Mouse (Mus musculus) T-cell, adult 66 days (primary cell): ENCODE data around the gene Cbx5. TPM values are rescaled to one million over a fixed set of nuclear protein-coding genes. Genes with fewer than 3 reads are reported as not detected.

Source experiments
- total RNA-seq, 2 experiments: library from RNA; stranded (reverse); gene quantifications; 3 replicates in 1 of 2; 4 replicates in 1 of 2; pipeline ENCODE4 v1.2.4; 2023

Gene Cbx5
- total RNA-seq = 10 to 100 TPM; 25.8 to 31.2 TPM

GRCm38 (mm10) chr15:103239685-103240159 lies at the start of gene Cbx5:
Gene Cbx5 (minus strand): TSS chr15:103239816.

GRCm38 (mm10) chr15:103272419-103273279 lies 33.0 kb upstream of the Cbx5 start, which contains the start of gene Copz1:
Gene Copz1 (plus strand): TSS chr15:103272714.

GRCm38 (mm10) chr15:103257790-103258728 lies 18.4 kb upstream of the Cbx5 start, which contains the start of gene Nfe2:
Gene Nfe2 (minus strand): TSS chr15:103258403.

DNA sequence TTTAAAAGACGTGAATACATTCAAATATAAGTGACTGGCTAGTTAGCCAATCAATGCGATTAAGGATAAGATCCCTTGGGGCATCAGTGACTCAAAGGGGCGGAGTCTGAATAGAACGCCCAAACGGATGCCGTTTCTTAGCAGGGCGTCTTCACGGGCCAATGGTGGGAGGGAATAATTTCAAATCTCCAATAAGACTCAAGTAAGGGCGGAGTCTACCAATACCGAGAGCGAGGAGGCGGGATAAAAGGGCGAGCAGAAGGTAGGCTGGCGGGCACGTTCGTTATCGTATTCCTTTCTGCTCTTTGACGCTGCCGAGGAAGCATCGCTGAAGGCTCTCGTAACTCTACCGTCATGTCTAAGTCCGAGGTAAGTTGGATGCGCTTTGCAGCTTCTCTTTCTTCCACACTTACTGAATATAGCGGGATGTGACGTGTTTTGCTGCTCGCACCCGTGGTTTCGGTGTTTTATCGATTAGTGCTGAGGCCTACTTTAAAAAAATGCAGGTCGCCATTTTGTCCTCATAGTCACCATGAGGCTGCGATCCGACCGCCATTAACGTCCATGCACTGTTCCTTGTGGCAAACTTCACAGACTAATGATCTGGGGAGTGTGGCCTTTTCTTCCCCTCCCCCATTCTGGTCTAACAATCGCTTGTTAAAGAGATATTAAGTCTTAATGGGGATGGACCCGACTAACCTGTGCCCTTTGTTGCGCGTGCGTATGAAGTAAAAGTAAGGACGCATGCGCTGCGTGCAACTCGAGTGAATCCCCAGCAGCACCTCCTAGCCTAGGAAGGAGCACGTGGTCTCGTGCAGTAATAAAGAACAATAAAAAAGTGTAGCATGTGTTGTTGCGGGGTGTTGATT lies 778 bp upstream of the Cbx5 start, which contains the start of gene Hnrnpa1:
TSS of gene Hnrnpa1 (plus strand) at position 273 of the 869 bp plus-strand sequence.

DNA sequence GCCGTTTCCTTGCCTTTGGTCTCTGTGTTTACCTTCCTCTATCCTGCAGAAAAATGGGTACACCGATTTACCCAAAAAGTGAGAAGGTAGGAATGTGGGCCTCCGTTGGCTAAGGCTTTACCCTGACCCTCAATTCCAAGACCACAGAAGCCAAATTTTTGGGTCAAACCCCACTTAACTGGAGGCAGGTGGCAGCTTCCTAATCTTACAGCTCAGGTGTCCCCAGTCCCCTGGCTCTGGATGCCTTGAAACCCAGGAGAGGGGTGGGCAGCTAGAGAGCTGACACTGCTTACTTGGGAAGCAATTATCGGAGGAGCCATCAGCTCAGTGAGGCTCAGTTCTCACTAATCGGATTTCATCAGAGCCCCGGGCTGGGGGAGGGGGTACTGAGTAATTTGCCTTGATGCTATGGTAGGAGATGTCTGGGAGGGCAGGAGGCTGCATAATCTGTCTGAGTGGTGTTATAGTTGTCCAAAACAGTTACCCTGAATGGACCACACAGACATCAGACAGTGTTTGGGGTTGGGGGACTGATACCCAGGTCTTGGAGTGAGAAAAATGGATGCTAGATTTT lies 72.5 kb downstream of the Cbx5 start, which contains the start of gene Smug1:
TSS of gene Smug1 (minus strand) at position 51 of the 574 bp plus-strand sequence.

Other genes with a start within 250 kb of the Cbx5 start
- gene Hoxc8, start 249.2 kb downstream of the Cbx5 start, total RNA-seq = not detected
- not detected for gene Hoxc6, start 241.6 kb downstream of the Cbx5 start, total RNA-seq
- not detected for gene Hoxc4, start 220.9 kb downstream of the Cbx5 start, total RNA-seq
- gene Smug1, start 72.7 kb downstream of the Cbx5 start, total RNA-seq = 10 to 100 TPM in 1 of 2 experiments, 1 to 10 TPM in 1; 8.2 to 11.7 TPM
- 100 to 1,000 TPM; 523 to 560 TPM for gene Hnrnpa1, start 616 bp upstream of the Cbx5 start, total RNA-seq
- 1 to 10 TPM; 2.3 to 2.9 TPM for gene Nfe2, start 18.6 kb upstream of the Cbx5 start, total RNA-seq
- 10 to 100 TPM; 76.2 to 80.6 TPM for gene Copz1, start 32.9 kb upstream of the Cbx5 start, total RNA-seq
- not detected for gene Gpr84, start 70.8 kb upstream of the Cbx5 start, total RNA-seq
- gene Zfp385a, start 100.3 kb upstream of the Cbx5 start, total RNA-seq = 1 to 10 TPM; 1.1 to 2.3 TPM
- gene Itga5, start 126.9 kb upstream of the Cbx5 start, total RNA-seq = 1 to 10 TPM; 2.9 to 3.7 TPM
- gene Gtsf1, start 190.7 kb upstream of the Cbx5 start, total RNA-seq = not detected
- not detected for gene Gtsf2, start 208.7 kb upstream of the Cbx5 start, total RNA-seq
- 100 to 1,000 TPM; 140 to 147 TPM for gene Nckap1l, start 214.0 kb upstream of the Cbx5 start, total RNA-seq